Mouse (Mus musculus): ENCODE data around the gene Olfr603.

DNA sequence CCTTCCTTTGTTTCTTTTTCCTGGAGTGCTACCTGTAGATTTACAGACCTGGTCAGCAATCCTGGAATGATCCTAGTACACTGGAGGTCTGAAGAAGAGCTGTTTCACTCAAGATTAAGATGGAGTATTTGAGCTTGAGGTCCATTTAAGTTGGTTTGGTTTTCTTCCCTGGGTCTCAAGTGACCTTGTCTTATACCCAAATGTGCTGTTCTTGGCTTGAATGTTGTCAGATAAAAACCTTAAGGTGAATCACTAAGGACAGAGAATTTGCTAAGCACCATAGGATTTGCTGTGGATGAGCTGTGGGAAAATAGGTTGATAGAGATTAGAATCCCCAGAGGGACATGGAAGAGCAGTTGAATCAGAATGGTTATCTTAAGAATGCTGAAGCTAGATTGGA lies 36.4 kb downstream of the Olfr603 start, which contains the start of gene Olfr600:
- TF ChIP-seq TAL1 (conservative IDR thresholded peaks at IDR 0.05; ENCODE audit: low read depth, low read length) (no peak), CTCF (IDR thresholded peaks at IDR 0.05; ENCODE audit: low read depth, low read length) (no peak), POLR2AphosphoS5 (IDR thresholded peaks at IDR 0.05; ENCODE audit: insufficient replicate concordance, low read depth, low read length) (no peak)
